Mouse (Mus musculus): ENCODE measurements at regions not wholly inside any gene's neighbourhood (a gene's known extent, or its start where the extent isn't known, plus 50 kb on each side); places are given as distances from the start of the nearest gene placed in this dataset.
A peak's percentile ranks its signal among the peaks of the same experiment; 100 is the strongest.

DNA sequence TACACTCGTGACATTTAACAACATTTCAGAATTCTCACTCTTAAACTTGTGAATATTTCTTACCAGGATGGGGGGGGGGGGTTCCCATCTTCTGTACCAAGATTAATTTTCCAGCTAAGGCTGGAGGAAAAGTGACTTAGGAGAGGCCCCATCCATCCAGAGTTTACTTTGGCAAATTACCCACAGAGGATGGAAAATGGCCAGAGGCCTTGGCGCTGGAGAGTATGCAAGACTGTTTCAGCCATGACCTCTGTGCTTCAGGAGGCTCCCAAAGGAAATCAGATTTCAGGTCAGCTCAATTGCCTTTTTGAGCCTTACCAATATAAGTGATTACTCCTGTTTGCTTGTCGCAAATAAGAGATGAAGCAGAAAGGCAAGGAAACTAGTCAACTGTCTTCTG, 143.4 kb upstream of the F930015N05Rik start:
- Histone ChIP-seq H3K4me3 (no peak overlapping the region), H3K4me2 (no peak overlapping the region), H3K27ac (no peak overlapping the region), H3K4me1 (no peaks in the 10 kb centered on the region), H3K27me3 (no peaks in the 10 kb centered on the region), H3K36me3 (no peaks in the 10 kb centered on the region), H3K9ac (no peak overlapping the region), H3K9me3 (no peaks in the 10 kb centered on the region)
- WGBS, result 40% methylated on average over 3 of the region's 3 CpGs
- ATAC-seq (ENCODE audit: insufficient number of reproducible peaks, insufficient read depth, low FRiP score, low TSS enrichment, low read depth), result no peak

DNA sequence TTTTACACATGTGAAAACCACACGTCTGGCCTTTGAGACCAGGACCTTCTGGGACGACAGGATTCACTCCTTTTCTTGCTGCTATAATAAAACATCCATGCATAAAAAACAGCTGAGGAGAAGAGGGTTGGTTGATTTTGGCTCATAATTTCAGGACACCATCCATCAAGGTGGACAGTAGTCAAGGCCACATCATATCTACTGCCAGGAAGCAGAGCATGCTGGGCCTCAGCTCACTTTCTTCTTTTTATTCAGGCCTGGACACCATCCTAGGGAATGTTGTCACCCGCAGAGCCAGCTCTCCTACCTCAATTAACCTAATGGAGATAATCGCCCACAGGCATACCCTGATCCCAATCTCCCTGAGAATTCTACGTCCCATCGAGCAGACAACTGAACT, 149.6 kb upstream of the F930015N05Rik start:
- WGBS, result 47% methylated on average over 6 of the region's 6 CpGs
- no peak overlapping the region for H3K9ac ChIP-seq

DNA sequence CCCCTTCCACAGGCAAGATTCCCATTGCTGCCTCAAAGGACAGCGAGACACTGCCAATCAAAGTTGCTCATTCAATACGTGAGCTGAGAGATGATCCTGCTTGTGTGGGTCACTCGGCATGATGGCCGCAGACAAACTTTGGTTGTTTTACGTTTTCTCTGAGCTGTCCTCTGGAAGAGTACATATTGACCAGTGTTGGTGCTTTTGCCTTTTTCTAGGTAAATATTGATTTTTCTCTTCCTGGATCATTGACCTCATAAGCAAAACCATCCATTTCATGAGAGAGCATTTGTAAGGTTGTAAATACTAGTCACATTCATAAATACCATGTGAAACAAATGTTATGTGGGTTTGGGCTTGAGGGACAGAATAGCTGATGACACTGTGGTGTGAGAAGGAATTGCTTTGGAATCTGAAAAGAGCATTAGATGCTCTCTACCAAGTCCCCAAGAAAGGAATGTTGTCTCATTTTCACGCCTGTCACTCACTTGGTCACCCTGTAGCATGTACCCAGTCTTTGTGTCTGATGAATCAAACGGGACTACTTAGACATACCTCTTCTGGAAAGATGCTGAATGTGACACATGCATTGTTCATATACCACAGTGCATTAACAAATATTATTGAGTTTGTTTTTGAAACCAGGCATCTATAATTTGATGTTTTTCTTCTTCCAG, 150.7 kb upstream of the F930015N05Rik start:
- Histone ChIP-seq H3K4me3 (no peak overlapping the region), H3K36me3 (no peaks in the 10 kb centered on the region), H3K4me2 (no peak overlapping the region), H3K4me1 (peaks cover 26% of the 10 kb centered on the region), H3K27me3 (no peaks in the 10 kb centered on the region), H3K9ac (no peak overlapping the region), H3K27ac (no peak overlapping the region), H3K9me3 (no peaks in the 10 kb centered on the region)
- 60% methylated on average over 7 of the region's 7 CpGs for WGBS
- no peak for ATAC-seq (ENCODE audit: insufficient number of reproducible peaks, insufficient read depth, low FRiP score, low TSS enrichment, low read depth)

More for the DNA sequence above, 149.6 kb upstream of the F930015N05Rik start:
- Histone ChIP-seq H3K9me3 (no peaks in the 10 kb centered on the region), H3K4me3 (no peak overlapping the region), H3K4me1 (peaks cover 19% of the 10 kb centered on the region), H3K36me3 (no peaks in the 10 kb centered on the region), H3K27ac (no peak overlapping the region), H3K4me2 (no peak overlapping the region), H3K27me3 (no peaks in the 10 kb centered on the region)
- no peak for ATAC-seq (ENCODE audit: insufficient number of reproducible peaks, insufficient read depth, low FRiP score, low TSS enrichment, low read depth)

DNA sequence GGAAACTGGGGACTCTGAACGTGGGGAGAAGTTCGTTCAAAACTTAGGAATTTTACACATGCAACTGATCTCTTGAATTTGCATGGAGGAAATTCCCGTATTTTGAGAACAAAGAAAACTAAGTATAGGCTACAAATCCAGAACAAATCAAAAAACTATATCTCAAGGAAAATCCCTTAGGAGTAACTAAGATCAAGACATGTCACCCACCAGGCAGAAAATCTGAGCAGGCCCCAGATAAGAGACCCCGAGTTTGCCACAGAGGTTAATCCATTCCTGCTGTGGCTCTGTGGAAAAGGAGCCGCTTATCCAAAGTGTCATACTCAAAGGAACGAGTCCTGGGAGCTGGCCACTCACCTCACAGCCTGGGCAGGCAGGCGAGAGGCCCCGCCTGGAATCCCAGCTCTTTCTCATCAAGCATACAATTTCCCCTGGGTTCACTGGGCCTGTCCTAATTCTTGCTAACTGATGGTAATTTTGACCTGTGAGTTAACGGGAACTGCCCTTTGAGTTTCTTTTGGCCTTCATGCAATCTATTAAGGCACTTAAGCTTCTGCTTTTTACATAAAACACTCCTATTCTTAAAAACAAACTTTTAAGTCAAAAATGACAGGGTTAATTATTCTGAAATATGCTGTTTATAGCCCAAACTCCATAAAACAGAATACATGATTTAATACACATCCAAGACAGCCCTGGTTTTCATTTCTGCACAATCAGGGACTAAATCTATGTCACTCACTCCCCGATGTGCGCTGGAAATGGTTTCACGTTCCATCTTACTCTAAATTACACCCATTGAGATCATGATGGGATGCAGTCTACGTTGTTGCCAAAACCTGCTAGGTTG, 151.5 kb upstream of the F930015N05Rik start:
- peaks cover 32% of the 10 kb centered on the region for H3K4me1 ChIP-seq
- no peaks in the 10 kb centered on the region for H3K9me3 ChIP-seq
- no peak overlapping the region; the same call in 1 of the 2 replicates for H3K27ac ChIP-seq
- no peak overlapping the region for H3K9ac ChIP-seq
- ATAC-seq (ENCODE audit: insufficient number of reproducible peaks, insufficient read depth, low FRiP score, low TSS enrichment, low read depth), result no peak
- no peaks in the 10 kb centered on the region for H3K36me3 ChIP-seq
- H3K4me2 ChIP-seq, result peak overlapping the region; percentile 40
- H3K27me3 ChIP-seq, result no peaks in the 10 kb centered on the region
- WGBS, result 13% methylated on average over 13 of the region's 13 CpGs
- no peak overlapping the region for H3K4me3 ChIP-seq

DNA sequence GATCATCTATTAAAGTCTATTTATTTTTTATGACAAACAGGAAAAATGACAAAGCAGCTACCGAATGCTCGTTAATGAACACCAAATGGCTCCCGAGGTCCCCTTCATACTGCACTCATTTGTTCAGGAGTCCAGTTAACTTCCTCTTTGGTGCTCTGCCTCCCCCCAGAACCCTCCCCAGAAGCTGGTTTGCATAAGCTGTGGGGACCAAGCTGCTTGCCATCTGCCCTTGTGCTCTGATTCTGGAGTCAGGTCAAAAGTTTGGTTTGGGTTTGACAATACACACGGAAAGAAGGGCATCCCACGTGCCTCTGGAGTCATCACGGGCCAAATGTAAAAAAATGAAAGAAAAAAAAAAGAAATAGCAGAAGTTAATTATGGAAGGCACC, 152.1 kb upstream of the F930015N05Rik start:
- H3K9me3 ChIP-seq, result no peaks in the 10 kb centered on the region
- no peak for ATAC-seq (ENCODE audit: insufficient number of reproducible peaks, insufficient read depth, low FRiP score, low TSS enrichment, low read depth)
- no peaks in the 10 kb centered on the region for H3K36me3 ChIP-seq
- peaks cover 32% of the 10 kb centered on the region for H3K4me1 ChIP-seq
- WGBS, result 27% methylated on average over 6 of the region's 6 CpGs
- H3K9ac ChIP-seq, result no peak overlapping the region
- peak overlapping the region; percentile 40 for H3K4me2 ChIP-seq
- H3K27ac ChIP-seq, result no peak overlapping the region
- H3K27me3 ChIP-seq, result no peaks in the 10 kb centered on the region
- H3K4me3 ChIP-seq, result no peak overlapping the region

DNA sequence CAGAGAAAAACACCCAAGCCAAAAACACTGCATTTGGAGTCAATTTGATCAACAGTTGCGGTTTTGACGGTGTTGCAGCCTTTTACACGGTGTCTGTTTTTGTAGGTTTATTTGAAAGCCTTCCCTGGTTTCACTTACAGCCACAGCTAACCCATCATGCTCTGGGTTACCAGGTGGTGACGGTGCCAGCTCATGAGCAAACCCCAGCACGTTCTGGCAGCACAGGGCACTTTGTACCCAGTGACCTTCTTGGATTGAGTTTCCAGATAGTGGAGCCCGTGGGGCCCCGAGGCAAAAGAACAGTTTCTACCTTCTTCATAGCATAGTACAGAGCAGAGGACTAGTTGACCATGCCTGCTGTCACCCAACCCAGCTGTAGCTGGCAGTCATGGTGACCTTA, 152.6 kb upstream of the F930015N05Rik start:
- Histone ChIP-seq H3K4me2 (peak overlapping the region; percentile 40; the same call in 1 of the 2 replicates), H3K4me3 (no peak overlapping the region), H3K27ac (no peak overlapping the region), H3K9me3 (no peaks in the 10 kb centered on the region), H3K27me3 (no peaks in the 10 kb centered on the region), H3K36me3 (no peaks in the 10 kb centered on the region), H3K4me1 (peaks cover 32% of the 10 kb centered on the region), H3K9ac (no peak overlapping the region)
- 25% methylated on average over 7 of the region's 7 CpGs for WGBS
- no peak for ATAC-seq (ENCODE audit: insufficient number of reproducible peaks, insufficient read depth, low FRiP score, low TSS enrichment, low read depth)

DNA sequence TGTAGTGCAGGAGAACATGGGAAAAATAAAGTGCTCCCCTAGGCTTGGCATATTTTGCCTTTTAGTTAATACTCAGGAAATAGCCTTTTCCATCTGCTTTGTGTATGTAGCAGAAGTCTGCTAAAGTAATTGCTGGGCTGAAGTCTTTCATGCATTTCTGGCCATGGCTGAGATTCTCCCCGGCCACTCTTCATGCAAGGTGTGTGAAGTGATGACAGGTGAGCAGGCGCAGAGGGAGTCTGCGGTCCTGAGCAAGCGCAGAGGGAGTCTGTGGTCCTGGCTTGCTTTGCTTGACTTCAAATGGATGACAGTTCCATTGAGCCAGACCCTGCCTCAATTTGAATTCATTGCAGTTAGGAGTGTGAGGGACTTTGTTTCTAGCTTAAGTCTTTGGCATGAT, 153.6 kb upstream of the F930015N05Rik start:
- Histone ChIP-seq H3K4me1 (peaks cover 32% of the 10 kb centered on the region), H3K4me2 (no peak overlapping the region), H3K27me3 (no peaks in the 10 kb centered on the region), H3K9me3 (no peaks in the 10 kb centered on the region), H3K36me3 (no peaks in the 10 kb centered on the region), H3K9ac (no peak overlapping the region), H3K4me3 (no peak overlapping the region), H3K27ac (no peak overlapping the region)
- WGBS, result 70% methylated on average over 4 of the region's 4 CpGs
- ATAC-seq (ENCODE audit: insufficient number of reproducible peaks, insufficient read depth, low FRiP score, low TSS enrichment, low read depth), result no peak

DNA sequence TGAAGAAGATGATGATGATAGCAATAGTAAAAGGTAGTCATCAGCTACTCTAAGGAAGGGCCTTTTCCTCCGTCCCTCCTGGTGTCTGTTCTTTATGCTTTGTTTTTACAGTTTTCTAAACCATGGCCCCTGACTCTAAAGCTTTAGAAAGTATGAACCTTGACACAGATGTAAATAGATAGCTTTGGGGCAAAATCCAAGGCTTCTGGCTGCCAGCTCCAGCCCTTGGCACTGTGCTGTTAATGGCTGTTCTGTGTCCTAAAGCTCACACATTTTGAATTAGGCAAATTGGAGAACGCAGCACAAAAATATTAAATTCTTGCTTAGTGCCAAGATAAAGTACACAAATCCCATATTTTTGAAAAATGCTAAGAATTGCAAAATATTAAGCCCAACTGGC, 155.8 kb upstream of the F930015N05Rik start:
- no peak overlapping the region for H3K27ac ChIP-seq
- H3K9ac ChIP-seq, result no peak overlapping the region
- H3K27me3 ChIP-seq, result no peaks in the 10 kb centered on the region; the same call in 1 of the 2 replicates
- no peak overlapping the region for H3K4me2 ChIP-seq
- H3K4me3 ChIP-seq, result no peak overlapping the region
- H3K9me3 ChIP-seq, result no peaks in the 10 kb centered on the region
- ATAC-seq (ENCODE audit: insufficient number of reproducible peaks, insufficient read depth, low FRiP score, low TSS enrichment, low read depth), result no peak
- 69% methylated on average over 2 of the region's 2 CpGs for WGBS
- H3K4me1 ChIP-seq, result peaks cover 32% of the 10 kb centered on the region
- H3K36me3 ChIP-seq, result no peaks in the 10 kb centered on the region

DNA sequence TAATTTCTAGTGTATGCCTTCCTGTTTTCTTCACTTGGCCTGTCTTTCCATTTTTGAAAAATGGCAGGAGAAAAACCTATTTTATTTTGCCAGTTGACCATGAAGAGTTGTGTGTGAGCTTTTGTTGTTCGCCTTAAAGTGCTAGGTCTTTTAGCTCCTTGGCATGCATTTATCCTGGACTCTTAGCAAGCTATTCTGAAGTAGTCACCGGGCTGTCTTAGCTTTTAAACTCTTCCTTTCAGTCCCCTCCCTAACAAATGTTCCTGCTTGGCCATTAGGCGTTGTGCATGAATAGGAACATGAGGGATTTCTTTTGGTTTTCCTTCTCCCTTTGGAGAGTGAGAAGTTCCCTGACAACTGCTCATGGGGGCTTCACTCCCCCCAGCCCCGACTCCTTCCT, 160.9 kb upstream of the F930015N05Rik start:
- 79% methylated on average over 4 of the region's 4 CpGs for WGBS
- Histone ChIP-seq H3K4me3 (no peak overlapping the region), H3K9me3 (no peaks in the 10 kb centered on the region), H3K36me3 (no peaks in the 10 kb centered on the region), H3K4me1 (peaks cover 14% of the 10 kb centered on the region), H3K4me2 (no peak overlapping the region), H3K27ac (no peak overlapping the region), H3K9ac (no peak overlapping the region), H3K27me3 (no peaks in the 10 kb centered on the region; the same call in none of the 2 replicates)
- no peak for ATAC-seq (ENCODE audit: insufficient number of reproducible peaks, insufficient read depth, low FRiP score, low TSS enrichment, low read depth)

DNA sequence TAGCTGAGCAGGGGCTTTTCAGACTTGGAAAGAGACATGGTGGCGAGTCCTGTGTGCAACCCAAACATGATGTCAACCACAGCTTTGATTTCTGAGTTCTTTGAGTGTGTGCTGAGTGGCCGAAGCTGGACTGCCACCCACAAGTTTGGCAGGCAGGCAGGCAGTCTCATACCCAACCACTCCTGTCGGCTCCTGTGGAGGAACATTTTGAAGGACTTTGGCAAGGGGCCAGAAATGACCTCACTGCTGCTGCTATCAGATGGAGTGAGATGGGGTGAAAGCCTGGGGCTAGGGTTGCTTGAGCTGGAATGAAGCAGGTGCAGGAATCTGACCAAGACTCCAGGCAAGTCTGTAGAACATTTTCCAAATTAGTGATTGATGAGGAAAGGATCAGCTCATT, 162.7 kb upstream of the F930015N05Rik start:
- WGBS, result 73% methylated on average over 3 of the region's 3 CpGs
- no peaks in the 10 kb centered on the region for H3K36me3 ChIP-seq
- no peak for ATAC-seq (ENCODE audit: insufficient number of reproducible peaks, insufficient read depth, low FRiP score, low TSS enrichment, low read depth)

DNA sequence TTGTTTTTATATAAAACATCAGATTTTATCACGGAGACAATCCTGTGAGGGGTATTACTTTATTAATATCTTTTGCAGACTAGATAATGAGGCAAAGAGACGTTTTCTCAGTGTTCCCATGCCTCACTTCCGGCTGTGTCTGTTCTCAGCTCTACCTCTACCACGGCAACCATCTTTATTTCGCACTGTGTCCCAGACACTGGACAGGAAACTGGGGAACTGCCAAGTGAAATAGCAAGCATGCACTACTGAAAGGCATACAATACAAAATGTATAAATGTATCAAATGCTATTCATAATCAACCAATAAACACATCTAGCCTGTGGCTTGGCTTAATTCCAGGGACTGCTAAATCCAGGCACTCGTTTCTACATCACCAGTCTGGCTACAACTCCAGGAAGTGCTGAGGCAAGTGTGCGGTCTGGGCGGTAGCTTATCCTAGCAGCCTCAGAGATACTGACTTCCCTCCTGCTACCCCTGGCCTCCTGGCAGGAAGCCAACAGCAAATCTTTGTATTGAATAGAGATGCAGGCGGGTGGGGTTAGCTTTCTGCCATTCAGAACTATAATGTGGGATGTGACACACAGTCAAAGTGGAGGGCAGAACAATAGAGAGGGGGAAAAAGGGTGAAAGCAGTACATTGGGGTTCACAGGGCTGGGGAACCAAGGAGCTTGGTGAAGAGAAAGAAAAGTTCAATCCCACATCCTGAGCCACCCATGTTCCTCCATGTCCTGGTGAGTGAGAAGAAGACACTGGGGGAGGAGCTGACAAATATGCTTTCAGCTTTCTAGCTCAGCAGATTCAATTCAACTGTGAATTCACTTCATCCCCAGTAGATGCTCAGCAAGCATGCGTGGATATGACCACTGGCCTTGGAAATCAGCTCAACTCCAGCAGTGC, 164.0 kb upstream of the F930015N05Rik start:
- Histone ChIP-seq H3K36me3 (no peaks in the 10 kb centered on the region), H3K4me2 (no peak overlapping the region), H3K9ac (no peak overlapping the region), H3K9me3 (no peaks in the 10 kb centered on the region), H3K27me3 (no peaks in the 10 kb centered on the region; the same call in none of the 2 replicates), H3K4me3 (no peak overlapping the region), H3K27ac (peak overlapping the region; percentile 44; the same call in 1 of the 2 replicates), H3K4me1 (peaks cover 9% of the 10 kb centered on the region)
- ATAC-seq (ENCODE audit: insufficient number of reproducible peaks, insufficient read depth, low FRiP score, low TSS enrichment, low read depth), result peak; percentile 85
- 51% methylated on average over 10 of the region's 10 CpGs for WGBS

More for the DNA sequence above, 162.7 kb upstream of the F930015N05Rik start:
- Histone ChIP-seq H3K9ac (no peak overlapping the region), H3K4me1 (peaks cover 9% of the 10 kb centered on the region), H3K4me3 (no peak overlapping the region), H3K27me3 (no peaks in the 10 kb centered on the region; the same call in none of the 2 replicates), H3K27ac (no peak overlapping the region), H3K9me3 (no peaks in the 10 kb centered on the region), H3K4me2 (no peak overlapping the region)

Data from embryonic facial prominence, embryonic 13.5 days (tissue).